Mouse (Mus musculus): Measurements from ENCODE around the gene Oaz3.

Gene Oaz3

GRCm38 (mm10) chr3:94388047-94388446 is 55.7 kb downstream of the Oaz3 start:
- no peak for DNase-seq (ENCODE audit: low read depth, low spot score)

GRCm38 (mm10) chr3:94387391-94387790 is 56.3 kb downstream of the Oaz3 start:
- DNase-seq (ENCODE audit: low read depth, low spot score), result no peak

DNA sequence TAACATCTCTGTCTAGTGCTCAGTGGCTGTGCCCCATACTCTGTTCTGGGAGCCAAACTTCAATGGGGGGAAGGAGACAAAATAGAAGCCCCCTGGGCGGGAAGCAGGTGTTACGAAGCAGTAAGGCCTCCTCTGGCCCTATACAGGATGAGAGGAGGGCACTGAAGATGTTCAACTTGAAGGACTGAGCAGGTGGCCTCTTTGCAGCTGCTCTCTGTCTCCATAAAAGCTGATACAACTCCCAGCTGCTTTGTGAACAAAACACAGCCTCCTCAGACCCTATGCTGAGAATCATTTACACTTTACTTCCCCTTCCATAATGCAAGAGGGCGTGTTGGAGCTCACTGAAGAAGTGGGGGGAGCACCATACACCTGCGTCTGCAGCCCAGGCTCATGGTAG is 57.0 kb downstream of the Oaz3 start:
- no peak for DNase-seq (ENCODE audit: low read depth, low spot score)

- DNase-seq (ENCODE audit: low read depth, low spot score), result no peak
Measured at GRCm38 (mm10) chr3:94383476-94383875, 60.2 kb downstream of the Oaz3 start.

Data from retina, adult 2 months (tissue).